Mouse (Mus musculus): ENCODE measurements around the gene Htra1. TPM values are rescaled to one million over a fixed set of nuclear protein-coding genes. Genes with fewer than 3 reads are reported as not detected.
A peak's percentile ranks its signal among the peaks of the same experiment; 100 is the strongest.

Htra1 gene
- polyA plus RNA-seq, 1 experiment from 2014 or later, result 7.0 TPM

DNA sequence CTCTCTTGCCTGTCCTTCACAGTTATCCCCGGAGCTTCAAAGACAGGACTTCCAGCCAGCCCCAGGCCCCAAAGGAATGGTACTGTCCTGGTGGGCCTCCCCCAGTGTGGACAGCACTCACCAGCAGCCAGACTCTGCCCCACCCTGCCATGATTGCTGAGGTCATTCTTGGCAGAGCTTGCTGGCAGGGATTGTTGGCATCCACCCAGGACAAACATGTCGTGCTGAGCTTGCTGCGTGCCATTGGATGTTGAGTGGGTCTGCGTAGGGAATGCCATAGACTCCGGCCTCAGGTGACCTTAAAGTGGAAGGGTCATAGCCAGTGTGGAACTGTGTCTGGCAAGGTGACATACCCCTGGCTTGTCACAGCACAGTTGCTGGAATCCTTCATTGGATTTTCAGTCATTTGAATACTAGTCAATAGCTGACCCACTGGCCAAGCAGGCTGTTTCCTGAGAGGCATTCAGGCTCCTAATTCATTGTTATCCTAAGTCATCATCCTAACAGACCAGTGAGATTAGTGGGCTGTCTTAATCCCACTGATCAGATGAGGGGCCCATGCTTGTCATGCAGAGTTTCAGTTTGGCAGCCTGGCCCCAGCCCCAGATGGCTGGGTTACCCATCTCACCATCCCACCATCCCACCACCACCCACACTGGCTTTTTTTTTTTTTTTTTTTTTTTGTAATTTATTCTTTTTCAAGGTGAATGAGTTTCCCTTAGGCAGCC lies 42.0 kb downstream of the Htra1 start:
- Histone ChIP-seq H3K4me1 (replicated peaks) (peaks cover 21% of the 10 kb centered on the region), H3K27me3 (ENCODE audit: insufficient read depth, poor library complexity, severe bottlenecking) (no peaks in the 10 kb centered on the region), H3K9me3 (no peaks in the 10 kb centered on the region), H3K4me3 (no peak overlapping the region), H3K27ac (no peak overlapping the region), H3K36me3 (no peaks in the 10 kb centered on the region)
- DNase-seq (ENCODE audit: low spot score), result no peak
- 82% methylated on average over 5 of the region's 5 CpGs for WGBS

DNA sequence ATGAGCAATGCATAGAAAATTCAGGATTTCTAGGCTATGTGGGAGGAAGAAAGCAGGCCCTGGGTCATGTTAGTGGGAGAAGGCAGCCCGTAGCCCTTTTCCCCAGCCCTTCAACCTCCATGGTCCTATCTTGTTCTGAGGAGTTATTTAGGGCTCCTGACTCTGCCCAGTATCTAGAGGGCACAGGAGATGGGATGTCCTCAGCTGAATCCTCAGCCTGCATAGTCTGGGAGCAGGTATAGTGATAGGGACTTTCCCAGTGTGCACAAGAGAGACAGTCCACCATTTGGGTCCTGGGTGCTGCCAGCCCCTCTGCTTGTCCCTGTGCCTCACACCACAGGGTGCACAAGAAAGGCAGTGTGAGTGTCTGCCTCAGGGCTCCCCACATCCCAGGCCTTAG lies 42.6 kb downstream of the Htra1 start:
- Histone ChIP-seq H3K36me3 (no peaks in the 10 kb centered on the region), H3K27me3 (ENCODE audit: insufficient read depth, poor library complexity, severe bottlenecking) (no peaks in the 10 kb centered on the region), H3K27ac (no peak overlapping the region), H3K4me3 (no peak overlapping the region), H3K9me3 (no peaks in the 10 kb centered on the region), H3K4me1 (replicated peaks) (peaks cover 21% of the 10 kb centered on the region)
- DNase-seq (ENCODE audit: low spot score), result no peak
- 82% methylated on average over 1 of the region's 1 CpGs for WGBS

DNA sequence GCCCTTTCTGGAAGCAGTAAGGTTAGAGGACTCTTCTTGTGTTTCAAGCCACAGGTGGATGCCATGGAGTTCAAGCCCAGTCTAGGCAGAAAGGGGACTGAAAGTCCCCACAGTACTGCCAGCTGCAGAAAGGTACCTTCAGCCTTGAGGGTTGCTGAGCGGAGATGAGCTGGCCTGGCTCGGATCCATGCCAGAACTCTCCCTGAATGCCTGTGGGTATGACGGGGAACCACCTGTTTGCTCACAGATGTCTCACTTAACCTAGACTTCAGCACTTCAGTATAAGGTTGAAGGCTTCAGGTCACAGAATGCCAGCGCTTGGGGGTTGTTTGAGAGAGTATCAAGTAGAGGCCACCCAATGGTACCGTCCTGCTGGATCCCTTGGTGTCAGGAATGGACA lies 44.2 kb downstream of the Htra1 start:
- H3K36me3 ChIP-seq, result no peaks in the 10 kb centered on the region
- no peak overlapping the region for H3K27ac ChIP-seq
- no peaks in the 10 kb centered on the region for H3K9me3 ChIP-seq
- DNase-seq (ENCODE audit: low spot score), result no peak
- 91% methylated on average over 5 of the region's 5 CpGs for WGBS
- H3K4me3 ChIP-seq, result no peak overlapping the region
- H3K4me1 ChIP-seq (replicated peaks), result peaks cover 21% of the 10 kb centered on the region
- H3K27me3 ChIP-seq (ENCODE audit: insufficient read depth, poor library complexity, severe bottlenecking), result no peaks in the 10 kb centered on the region

DNA sequence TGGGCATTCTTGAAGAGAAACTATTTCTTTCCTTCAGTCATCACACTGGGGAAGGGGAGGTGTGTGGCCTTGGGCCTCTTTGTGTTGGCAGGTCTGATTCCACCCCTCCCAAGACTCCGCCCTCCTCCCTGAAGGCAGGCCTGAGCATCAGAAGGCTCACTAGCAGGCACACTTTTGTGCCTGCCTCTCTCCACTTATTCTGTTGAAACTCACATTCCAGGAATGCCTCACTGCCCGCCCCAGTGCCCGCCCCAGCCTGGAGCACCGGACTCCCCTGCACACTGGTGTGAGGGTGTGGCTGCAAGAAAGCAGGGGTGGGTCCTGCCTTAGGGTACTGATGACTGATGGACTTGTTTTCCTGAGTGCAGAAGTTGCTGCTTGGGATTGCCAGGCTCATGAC lies 46.5 kb downstream of the Htra1 start:
- peak; percentile 41 for DNase-seq (ENCODE audit: low spot score)

DNA sequence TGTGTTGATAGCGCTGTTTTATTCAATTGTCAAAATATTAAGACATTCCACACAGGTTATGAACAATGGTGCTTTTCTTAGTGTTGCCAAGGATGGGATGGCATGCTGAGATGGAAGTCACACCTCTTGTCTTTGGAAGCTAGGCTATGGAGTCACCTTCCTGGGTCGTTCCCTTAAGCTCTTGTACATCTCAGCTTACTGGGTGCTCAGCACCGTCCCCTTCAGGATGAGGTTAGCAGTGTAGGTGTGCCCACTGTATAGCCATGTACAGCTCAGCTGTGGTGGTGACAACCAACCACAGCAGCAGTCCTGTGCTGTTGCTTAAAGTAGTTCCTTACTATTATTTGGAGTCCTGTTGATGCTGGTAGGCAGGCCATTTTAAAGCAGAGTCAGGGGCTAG lies 47.0 kb downstream of the Htra1 start:
- 77% methylated on average over 3 of the region's 3 CpGs for WGBS
- Histone ChIP-seq H3K27ac (no peak overlapping the region), H3K36me3 (no peaks in the 10 kb centered on the region)

More for the DNA sequence above, 46.5 kb downstream of the Htra1 start:
- Histone ChIP-seq H3K4me1 (replicated peaks) (peaks cover 17% of the 10 kb centered on the region), H3K9me3 (no peaks in the 10 kb centered on the region), H3K4me3 (no peak overlapping the region), H3K27ac (0 out of 2 replicates have a peak overlapping the region, but pooled peaks have one; percentile 31), H3K36me3 (no peaks in the 10 kb centered on the region), H3K27me3 (ENCODE audit: insufficient read depth, poor library complexity, severe bottlenecking) (no peaks in the 10 kb centered on the region)
- WGBS, result 46% methylated on average over 4 of the region's 4 CpGs

GRCm38 (mm10) chr7:130984294-130984693 lies 48.4 kb downstream of the Htra1 start:
- Histone ChIP-seq H3K27me3 (ENCODE audit: insufficient read depth, poor library complexity, severe bottlenecking) (no peaks in the 10 kb centered on the region), H3K4me1 (replicated peaks) (peaks cover 12% of the 10 kb centered on the region), H3K36me3 (no peaks in the 10 kb centered on the region), H3K27ac (no peak overlapping the region), H3K9me3 (no peaks in the 10 kb centered on the region), H3K4me3 (no peak overlapping the region)
- WGBS, result 93% methylated on average over 7 of the region's 7 CpGs
- DNase-seq (ENCODE audit: low spot score), result no peak

More for the DNA sequence above, 47.0 kb downstream of the Htra1 start:
- no peak overlapping the region for H3K4me3 ChIP-seq
- H3K4me1 ChIP-seq (replicated peaks), result peaks cover 14% of the 10 kb centered on the region
- no peak for DNase-seq (ENCODE audit: low spot score)
- H3K9me3 ChIP-seq, result no peaks in the 10 kb centered on the region
- H3K27me3 ChIP-seq (ENCODE audit: insufficient read depth, poor library complexity, severe bottlenecking), result no peaks in the 10 kb centered on the region

- Histone ChIP-seq H3K4me1 (replicated peaks) (peaks cover 12% of the 10 kb centered on the region), H3K9me3 (no peaks in the 10 kb centered on the region), H3K36me3 (no peaks in the 10 kb centered on the region), H3K27me3 (ENCODE audit: insufficient read depth, poor library complexity, severe bottlenecking) (no peaks in the 10 kb centered on the region), H3K4me3 (no peak overlapping the region), H3K27ac (no peak overlapping the region)
- WGBS, result 82% methylated on average over 12 of the region's 12 CpGs
- no peak for DNase-seq (ENCODE audit: low spot score)
These were observed 49.3 kb downstream of the Htra1 start for GRCm38 (mm10) chr7:130985193-130985592.

DNA sequence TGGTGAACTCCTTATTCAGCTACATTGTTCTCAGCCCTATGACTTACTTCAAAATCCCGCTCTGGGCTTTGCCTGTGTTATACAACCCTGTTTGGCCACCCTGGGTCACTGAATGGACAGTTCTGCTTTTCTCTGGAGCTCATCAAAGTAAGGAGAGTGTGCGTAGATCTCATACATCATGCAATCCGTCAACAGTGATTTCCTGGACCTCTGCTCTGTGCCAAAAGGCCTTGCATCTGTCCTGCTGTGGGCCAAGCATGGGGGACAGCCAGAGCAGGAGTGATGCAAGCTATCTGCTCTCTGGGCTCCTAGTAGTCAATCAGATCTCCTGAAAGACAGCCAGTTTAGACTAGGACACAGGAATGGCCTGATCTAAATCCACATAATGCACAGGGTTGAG lies 49.8 kb downstream of the Htra1 start:
- Histone ChIP-seq H3K9me3 (no peaks in the 10 kb centered on the region), H3K36me3 (no peaks in the 10 kb centered on the region), H3K27ac (no peak overlapping the region), H3K27me3 (ENCODE audit: insufficient read depth, poor library complexity, severe bottlenecking) (no peaks in the 10 kb centered on the region), H3K4me1 (replicated peaks) (peaks cover 12% of the 10 kb centered on the region), H3K4me3 (no peak overlapping the region)
- no peak for DNase-seq (ENCODE audit: low spot score)
- WGBS, result 80% methylated on average over 3 of the region's 3 CpGs

DNA sequence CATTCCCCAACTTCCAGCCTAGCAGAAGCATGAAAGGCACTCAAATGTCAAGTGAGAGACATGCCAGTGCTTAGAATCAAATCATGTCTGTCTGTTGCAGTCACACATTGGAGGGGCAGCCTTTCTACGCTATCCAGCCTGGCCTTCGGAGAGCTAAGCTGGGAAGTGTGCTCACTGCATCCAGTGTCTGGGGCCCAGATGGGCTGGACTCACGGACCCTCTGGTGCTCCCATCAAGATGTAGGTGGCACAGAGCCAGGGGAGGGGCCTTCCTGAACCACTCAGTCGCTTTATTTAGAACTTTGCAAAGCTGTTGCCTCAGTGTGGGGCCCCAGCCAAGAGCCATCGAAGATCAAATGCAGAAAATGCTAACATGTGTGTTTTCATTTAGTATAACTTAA lies 52.2 kb downstream of the Htra1 start:
- Histone ChIP-seq H3K36me3 (no peaks in the 10 kb centered on the region), H3K4me1 (replicated peaks) (no peaks in the 10 kb centered on the region), H3K4me3 (no peak overlapping the region), H3K27me3 (ENCODE audit: insufficient read depth, poor library complexity, severe bottlenecking) (no peaks in the 10 kb centered on the region), H3K9me3 (no peaks in the 10 kb centered on the region), H3K27ac (no peak overlapping the region)
- 86% methylated on average over 5 of the region's 5 CpGs for WGBS
- DNase-seq (ENCODE audit: low spot score), result no peak

DNA sequence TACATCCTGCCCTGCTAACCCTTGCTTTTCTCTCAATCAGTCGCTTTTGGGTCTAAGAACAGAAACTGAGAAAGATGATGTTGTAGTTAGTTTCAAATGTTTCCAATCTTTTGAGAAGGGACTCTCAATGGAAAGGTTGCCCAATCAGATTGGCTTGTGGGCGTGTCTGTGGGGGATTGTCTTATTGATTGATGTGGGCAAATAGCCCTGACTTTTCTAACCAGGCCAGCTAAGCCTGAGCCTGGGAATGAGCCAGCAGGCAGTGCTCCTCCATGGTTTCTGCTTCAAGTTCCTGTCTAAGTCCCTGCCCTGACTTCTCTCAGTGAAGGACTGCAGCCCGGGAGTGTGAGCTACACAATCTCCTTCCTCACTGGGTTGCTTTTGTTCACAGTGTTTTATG lies 53.5 kb downstream of the Htra1 start:
- H3K36me3 ChIP-seq, result no peaks in the 10 kb centered on the region
- no peaks in the 10 kb centered on the region for H3K27me3 ChIP-seq (ENCODE audit: insufficient read depth, poor library complexity, severe bottlenecking)
- whole genome bisulfite sequencing, result 59% methylated on average over 3 of the region's 3 CpGs
- H3K4me3 ChIP-seq, result no peak overlapping the region
- no peak overlapping the region for H3K27ac ChIP-seq
- H3K4me1 ChIP-seq (replicated peaks), result no peaks in the 10 kb centered on the region
- no peak for DNase-seq (ENCODE audit: low spot score)
- H3K9me3 ChIP-seq, result no peaks in the 10 kb centered on the region

GRCm38 (mm10) chr7:130991174-130991789 lies 55.4 kb downstream of the Htra1 start:
- no peaks in the 10 kb centered on the region for H3K4me1 ChIP-seq (replicated peaks)
- DNase-seq (ENCODE audit: low spot score), result no peak
- 92% methylated on average over 13 of the region's 13 CpGs for WGBS
- H3K36me3 ChIP-seq, result no peaks in the 10 kb centered on the region
- no peaks in the 10 kb centered on the region for H3K9me3 ChIP-seq
- H3K27me3 ChIP-seq (ENCODE audit: insufficient read depth, poor library complexity, severe bottlenecking), result no peaks in the 10 kb centered on the region
- no peak overlapping the region for H3K27ac ChIP-seq
- H3K4me3 ChIP-seq, result no peak overlapping the region

GRCm38 (mm10) chr7:130993907-130994306 lies 58.0 kb downstream of the Htra1 start:
- DNase-seq (ENCODE audit: low spot score), result no peak
- Histone ChIP-seq H3K4me1 (replicated peaks) (no peaks in the 10 kb centered on the region), H3K27ac (no peak overlapping the region), H3K9me3 (no peaks in the 10 kb centered on the region), H3K4me3 (no peak overlapping the region), H3K36me3 (no peaks in the 10 kb centered on the region), H3K27me3 (ENCODE audit: insufficient read depth, poor library complexity, severe bottlenecking) (no peaks in the 10 kb centered on the region)
- WGBS, result 52% methylated on average over 8 of the region's 8 CpGs

GRCm38 (mm10) chr7:131001976-131002726 lies 66.2 kb downstream of the Htra1 start:
- Histone ChIP-seq H3K4me3 (no peak overlapping the region), H3K36me3 (no peaks in the 10 kb centered on the region), H3K4me1 (replicated peaks) (no peaks in the 10 kb centered on the region), H3K27me3 (ENCODE audit: insufficient read depth, poor library complexity, severe bottlenecking) (no peaks in the 10 kb centered on the region), H3K9me3 (peaks cover 20% of the 10 kb centered on the region), H3K27ac (no peak overlapping the region)
- DNase-seq (ENCODE audit: low spot score), result no peak
- WGBS, result 91% methylated on average over 12 of the region's 12 CpGs

All from hindbrain, embryonic 10.5 days (tissue).